Mouse (Mus musculus): ENCODE measurements around the gene Fgf10.

The Fgf10 gene

DNA sequence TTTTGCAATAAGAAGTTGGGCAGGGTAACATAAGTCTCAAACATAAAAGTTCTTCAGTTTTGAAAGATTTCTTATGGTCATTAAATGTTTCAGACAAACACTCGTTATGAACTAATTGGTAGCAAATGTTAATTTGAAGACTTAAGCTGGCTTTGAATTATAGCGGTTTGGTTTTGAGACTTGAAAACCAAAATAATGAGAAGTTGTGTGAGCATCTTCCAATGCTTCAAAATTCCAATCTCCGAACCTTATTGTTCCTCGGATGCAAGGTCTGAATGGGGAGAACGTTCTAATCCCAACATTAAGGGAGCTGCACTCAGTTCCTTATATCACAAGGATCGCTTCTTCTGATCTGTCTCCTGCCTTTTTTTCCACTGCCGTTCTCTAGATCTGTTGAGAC is at the start of gene Fgf10:
Fgf10 (plus strand) TSS at position 301 of the 400 bp plus-strand sequence.
- no peak for DNase-seq

DNA sequence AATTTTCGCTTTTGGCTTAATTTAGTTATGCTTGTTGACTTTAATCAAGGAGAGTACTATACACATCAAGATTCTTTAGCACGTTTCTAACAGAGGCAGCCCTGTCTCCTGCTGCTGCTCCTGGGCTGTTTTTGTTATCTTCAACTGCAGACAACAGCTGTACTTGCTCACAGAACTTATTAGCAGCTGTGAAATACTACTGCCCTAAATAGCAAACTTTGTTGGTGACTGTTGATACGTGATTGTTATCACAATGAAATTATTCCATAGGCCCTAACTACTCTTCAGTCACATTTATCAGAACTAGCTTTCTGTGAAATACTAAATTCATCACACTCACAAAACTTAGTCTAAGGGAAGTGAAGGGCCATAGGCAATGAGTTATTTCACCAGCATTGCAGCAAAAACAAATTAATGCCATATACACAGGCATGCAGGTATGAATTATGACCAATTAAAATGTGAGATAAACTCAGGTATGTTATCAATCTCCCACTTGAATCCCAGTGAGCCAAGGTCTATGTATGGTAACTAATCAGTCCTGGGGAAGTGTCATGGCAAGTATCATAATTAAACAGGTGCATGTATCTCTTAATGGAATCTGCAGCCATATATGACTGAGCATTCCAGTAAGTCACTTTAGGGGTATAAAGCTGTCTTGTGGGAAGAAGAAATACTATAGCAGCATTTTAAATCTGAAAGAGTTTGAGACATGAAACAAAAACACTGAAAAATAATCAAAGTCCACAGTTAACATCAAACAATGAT is 39.7 kb upstream of the Fgf10 start:
- no peak for DNase-seq

DNA sequence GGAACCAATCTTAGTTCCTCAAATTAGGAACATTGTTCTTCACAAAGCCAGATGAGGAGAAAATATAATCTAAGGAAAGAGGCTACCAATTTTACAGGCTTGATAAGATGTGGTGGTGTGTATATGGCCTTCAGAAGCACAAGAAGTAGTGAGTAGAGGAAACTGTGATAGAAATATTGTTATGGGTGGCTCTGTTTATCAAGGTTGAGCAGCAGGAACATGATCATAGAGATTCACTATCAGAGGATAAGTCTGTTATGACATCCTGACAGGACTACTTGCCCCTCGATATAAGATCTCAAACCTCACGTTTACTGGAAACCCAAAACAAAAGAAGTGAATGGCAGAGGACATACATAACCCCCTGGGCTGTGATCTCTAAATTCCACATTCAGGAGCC is 38.1 kb upstream of the Fgf10 start:
- DNase-seq = no peak

DNA sequence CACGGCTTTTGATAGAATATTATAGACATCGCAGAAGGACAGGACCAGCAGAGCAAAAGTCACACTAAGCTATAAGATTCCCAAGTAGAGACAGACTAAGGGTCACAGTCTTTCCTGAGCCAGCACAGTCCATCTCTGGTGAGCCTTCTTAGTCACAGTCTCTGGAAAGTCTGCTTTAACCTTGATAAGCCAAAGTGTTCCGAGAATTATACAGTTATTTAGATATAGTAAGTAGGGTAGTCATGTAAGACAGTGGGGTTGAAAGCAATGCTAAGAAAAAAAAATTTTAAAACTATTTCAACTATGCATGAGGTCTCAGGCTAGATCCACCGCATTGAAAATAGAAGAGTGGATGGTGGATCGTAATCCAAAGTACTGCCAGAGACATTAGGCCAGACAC is 33.5 kb upstream of the Fgf10 start:
- no peak for DNase-seq

DNA sequence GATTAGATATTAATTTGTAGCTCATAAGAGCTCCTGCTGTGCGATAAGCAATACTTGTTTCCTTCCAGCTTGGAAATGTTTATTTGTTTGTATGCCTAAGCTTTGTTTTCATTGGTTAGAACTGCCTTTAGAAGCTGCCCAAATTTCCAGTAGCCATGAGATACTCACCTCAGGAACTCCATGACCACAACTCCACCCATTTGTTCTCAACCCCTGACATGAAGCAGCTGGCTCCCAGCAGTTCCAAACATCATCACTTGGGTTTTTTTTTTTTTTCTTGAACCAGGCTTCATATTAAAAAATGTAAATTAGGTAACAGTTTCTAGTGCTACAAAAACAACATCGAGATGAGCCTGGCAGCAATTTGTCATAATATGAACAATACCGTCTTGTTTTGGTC is 27.0 kb upstream of the Fgf10 start:
- no peak for DNase-seq

DNA sequence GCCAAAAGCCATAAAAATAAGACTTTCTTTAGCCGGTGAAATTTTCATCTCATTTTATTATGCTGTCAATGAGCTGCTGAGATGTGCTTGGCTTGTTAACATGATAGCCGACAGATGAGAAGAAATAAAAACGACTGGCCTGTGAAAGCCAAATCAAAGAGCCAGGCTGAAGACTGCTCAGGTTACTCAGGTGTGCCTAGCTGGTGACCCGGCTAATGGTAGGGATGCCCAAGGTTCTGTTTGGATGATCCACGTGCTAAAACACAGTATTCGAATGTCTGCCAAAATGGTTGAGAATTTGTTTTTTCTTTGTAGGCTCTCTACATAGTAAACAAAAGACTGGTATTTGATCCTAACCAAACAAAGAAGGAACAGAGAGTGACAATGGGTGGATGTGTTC is 26.5 kb upstream of the Fgf10 start:
- DNase-seq = no peak

DNA sequence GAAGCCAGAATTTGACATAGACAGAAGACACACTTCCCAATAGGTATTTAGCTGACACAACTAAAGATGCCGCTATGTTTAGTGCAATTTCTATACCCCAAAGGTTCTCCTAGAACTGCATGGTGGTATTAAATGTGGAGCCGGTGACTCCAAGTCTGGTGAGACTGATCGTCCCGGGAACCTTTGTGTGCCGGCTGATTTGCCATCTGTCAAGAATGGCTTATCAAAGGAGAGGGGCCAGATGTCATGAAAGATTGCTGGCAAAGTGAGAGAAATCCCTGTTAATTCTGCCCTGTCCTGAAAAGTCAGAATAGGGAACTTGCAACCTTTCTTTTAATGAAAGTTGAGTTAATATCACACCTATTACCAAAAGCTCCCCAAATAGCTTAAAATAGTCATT is 12.6 kb upstream of the Fgf10 start:
- DNase-seq = no peak

DNA sequence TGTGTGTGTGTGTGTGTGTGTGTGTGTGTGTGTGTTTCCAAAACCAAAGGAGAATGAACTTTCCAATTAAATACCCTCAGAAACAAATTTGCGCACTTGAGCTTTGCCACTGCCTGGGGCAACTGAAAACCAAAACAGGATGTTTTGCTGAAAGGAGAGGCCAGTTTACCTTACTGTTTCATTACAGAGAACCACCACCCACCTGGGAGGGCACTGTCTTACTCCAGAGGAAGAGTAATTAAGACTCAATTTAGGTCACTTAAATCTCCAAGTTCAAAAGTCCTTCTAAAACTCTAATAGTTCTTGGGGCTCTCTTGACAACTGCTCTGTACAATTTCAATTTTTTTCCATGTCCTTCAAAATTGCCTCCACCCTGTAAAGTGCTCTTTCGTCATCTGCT is 11.6 kb upstream of the Fgf10 start:
- peak; percentile 15 for DNase-seq

DNA sequence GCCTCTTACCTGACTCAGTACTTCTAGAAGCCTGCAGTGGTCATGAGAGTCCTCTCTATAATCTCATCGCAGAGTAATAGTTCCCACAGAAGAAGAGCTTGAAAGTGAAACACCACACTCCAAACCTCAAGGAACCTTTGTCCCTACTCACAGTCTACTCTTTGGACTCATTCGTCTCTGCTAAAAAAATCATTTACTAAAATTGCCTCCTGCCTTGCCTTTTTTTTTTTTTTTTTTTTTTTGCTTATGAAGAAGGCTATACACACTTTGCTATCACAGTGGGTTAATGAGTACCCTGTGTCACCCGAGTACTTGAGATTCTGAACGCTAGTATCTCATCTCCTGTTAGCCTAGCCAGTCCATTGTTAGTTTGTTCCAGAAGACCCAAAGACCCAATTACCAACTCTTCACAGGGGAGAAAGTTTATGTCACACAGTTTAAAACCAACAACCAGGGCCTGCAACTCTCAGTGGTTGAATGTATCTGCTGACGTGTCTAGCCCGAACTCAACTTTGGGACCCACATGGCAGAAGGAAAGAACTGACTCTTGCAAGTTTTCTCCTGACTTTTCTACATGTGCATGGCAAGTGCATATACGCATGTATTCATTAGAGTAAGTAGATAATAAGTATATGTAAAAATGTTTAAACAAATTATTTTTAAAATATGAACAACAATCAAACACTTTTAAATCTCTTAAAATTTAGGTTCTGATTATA is 10.8 kb upstream of the Fgf10 start:
- DNase-seq = peak; percentile 37

DNA sequence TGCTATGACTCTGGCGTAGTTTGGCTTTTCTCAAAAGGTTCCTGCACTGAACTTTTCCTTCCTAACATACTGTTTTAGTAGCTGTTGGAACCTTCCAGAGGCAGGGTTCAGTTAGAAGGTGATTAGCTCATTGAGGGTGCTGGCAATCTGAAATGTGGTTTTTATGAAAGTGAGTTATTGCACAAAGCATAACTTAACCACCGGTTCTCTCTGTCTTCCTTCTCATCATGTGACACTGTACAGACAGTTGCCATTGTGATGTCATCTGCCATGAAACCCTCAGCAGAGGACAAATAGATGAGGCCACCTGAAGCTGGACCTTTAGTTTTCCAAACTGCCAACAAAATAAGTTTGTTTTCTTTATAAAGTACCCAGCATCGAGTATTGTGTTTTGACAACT is 7.9 kb upstream of the Fgf10 start:
- DNase-seq = no peak

DNA sequence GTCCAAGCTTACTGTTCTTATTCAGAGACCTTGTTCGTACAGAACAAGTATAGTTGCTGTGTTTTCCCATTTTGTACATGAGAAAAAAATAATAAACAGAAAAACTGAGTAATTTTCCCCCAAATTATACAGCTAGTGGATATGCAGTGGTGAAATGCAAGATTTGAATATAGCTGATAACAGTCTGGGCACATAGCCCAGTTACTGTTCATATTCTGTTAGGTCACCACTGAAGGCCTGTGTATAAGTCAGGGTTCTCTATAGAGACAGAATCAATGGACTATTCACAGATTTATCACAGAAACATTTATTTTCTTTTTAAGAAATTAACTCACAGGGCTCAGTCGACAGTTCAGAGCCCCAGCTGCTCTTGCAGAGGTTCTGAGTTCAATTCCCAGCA is 4.7 kb upstream of the Fgf10 start:
- DNase-seq = no peak

DNA sequence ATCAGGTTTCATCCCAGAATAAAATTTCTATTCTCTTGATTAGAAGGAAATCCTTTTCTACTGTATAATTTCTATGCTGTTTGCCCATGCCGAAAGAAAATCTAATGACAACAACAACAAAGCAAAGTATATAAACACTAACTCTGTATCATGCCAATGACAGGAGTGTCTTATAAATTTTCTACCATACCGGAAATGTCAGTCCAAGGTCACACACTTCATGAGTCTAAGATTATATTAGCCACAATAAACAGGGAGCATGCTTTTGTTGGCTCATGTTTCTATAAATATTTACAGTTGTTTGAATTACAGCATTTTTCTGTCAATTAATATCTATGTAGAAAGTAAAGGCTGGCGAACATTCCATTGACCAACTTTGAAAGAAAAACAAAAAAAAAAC is 9.6 kb downstream of the Fgf10 start:
- DNase-seq = no peak

DNA sequence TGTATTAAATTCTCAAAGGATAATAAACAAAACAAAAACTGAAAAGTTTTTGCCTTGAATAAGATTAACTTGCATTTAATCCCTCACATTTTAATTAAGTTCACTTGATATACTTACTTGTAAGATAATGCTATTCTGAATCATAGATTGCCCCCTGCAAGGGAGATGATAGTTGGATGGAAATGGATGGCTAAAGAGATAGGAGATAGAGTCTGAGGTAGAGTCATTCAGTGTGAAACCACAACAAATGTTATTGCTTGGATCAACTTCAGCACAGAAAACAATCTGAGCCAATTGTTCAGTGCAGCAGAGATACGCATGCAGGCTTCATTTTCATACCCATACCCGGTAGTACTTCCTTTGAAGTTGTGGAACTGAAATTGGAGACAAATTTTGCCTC is 23.5 kb downstream of the Fgf10 start:
- no peak for DNase-seq

DNA sequence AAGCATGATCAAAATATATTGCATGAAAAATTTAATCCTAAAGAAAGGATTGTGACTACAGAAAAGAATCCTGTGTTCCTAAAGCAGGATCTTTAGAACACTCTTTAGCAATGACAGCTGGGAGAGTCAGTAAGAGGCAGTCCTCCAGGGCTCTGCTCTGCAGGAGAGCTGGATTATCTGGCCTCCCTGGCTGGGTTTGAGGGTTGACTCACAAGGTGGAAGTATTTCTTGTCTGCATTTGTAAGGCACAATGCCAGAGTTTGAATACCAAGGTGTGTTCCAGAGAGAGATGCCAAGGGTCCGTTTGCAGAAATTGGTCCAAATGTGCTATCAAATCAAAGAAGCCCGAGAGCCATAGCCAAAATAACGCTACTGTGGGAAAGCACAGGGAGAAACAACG is 25.5 kb downstream of the Fgf10 start:
- no peak for DNase-seq

DNA sequence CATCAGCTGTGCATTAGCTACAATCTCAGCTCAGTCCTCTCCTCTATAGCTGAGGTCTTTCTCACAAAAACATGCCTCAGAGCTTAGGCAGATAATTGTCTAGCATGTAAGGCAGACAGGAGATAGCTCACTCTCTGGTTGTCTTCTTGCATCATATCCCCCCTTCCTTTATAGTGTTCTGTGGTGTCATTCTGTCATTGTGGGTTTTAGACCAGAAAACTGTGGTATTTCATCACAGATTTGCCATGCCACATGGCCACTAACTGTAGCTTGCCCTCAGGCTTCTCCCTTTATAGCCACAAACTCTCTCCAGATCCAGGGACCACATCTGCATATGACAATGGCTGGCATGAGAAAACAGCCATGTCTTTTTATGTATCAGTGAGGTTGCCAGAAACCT is 34.1 kb downstream of the Fgf10 start:
- no peak for DNase-seq

DNA sequence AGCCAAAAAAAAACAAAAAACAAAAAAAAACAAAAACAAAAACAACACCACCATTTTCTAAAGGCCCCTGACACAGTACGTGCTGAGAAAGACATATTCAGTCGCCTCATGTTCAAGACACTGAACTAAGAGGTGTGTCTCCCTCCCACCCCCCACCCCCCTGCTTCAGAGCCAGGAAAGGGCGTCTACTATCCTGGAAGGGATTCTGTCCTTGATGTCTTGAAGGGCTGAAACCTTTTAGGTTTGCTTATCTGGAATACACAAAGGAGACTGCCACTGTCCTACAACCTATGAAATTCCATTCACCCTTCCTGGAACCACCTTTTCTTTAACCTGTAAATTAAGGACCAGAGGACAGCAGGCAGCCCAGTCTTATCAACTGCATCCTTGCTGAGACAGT is 36.1 kb downstream of the Fgf10 start:
- DNase-seq = no peak

DNA sequence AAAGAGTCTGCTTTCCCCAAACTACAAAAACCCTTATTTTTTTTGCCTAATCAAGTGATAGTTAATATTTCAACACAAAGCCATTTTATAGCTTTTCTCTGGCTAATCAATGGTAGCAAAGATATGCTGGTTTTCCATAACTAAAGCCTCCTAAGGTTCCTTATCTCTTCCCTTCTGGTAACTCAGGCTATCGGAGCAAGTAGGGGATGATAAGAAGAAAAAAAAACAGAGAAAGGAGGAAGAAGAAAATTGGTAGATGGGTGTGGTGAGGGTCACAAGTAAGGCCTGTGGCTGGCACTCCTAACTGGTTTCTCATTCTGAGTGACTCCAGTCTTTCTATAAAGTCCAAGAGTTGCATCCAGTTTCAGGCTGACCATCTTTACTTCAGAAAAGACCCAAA is 40.3 kb downstream of the Fgf10 start:
- DNase-seq = no peak

DNA sequence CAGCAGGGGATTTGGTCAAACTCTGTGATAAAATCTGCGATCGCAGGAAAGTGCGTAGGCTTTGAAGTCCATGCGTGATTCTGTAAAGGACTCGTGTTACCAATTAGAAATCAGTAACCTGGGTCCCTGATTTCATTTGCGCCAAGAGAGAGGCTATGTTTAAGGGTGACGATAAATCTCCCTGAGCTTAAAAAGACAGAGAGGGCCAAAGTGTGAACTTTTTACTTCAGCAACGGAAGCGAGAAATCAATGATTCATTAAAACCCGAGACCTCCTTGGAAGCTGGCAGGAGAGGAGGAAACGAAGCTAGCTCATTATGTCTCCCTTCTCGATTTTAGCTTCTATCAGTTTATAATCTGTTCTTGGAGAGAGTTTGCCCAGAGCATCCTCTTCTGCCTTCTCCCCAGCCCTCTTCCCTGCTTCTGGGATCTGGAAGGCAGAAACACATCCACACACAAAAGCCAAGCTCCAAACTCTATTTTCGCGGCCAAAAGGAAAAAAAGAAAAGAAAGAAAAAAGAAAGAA is 44.1 kb downstream of the Fgf10 start:
- DNase-seq = no peak

DNA sequence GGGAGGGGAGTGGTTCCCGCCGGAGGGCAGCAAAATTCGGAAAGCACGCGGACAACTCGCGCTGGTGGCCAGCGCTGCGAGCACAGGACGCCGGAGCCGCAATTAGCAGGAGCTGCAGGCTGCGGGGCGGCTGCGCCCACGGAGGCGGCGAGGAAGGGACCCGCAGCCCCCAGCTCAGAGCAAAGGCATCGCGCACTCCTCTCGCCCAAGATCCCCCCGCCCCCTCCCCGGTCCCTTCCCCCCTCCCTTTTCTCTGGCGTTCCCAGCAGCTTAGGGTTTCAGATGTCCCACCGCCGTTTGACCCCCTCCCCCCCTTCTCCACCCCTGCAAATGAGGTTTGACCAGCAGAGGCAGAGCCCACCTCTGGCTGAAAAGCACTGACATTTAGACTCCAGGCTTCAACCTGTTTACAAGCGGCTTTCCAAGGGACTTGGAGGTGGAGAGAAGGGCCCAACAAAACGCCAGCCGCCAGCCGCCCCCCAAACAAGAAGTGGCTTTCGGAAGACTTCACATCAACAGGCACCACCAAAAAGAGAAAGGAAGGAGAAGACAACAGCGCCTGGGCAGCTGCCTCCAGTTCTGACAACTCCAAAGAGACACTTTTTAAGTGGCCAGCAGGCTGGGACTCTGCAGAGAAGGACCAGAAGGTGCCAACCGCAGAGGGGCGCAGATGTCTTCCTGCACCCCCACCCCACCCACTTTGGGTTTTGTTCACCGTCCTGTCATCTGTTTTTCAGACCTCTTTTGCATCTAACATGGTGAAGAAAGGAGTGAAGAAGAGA is 44.9 kb downstream of the Fgf10 start:
- DNase-seq = peak; percentile 6

DNA sequence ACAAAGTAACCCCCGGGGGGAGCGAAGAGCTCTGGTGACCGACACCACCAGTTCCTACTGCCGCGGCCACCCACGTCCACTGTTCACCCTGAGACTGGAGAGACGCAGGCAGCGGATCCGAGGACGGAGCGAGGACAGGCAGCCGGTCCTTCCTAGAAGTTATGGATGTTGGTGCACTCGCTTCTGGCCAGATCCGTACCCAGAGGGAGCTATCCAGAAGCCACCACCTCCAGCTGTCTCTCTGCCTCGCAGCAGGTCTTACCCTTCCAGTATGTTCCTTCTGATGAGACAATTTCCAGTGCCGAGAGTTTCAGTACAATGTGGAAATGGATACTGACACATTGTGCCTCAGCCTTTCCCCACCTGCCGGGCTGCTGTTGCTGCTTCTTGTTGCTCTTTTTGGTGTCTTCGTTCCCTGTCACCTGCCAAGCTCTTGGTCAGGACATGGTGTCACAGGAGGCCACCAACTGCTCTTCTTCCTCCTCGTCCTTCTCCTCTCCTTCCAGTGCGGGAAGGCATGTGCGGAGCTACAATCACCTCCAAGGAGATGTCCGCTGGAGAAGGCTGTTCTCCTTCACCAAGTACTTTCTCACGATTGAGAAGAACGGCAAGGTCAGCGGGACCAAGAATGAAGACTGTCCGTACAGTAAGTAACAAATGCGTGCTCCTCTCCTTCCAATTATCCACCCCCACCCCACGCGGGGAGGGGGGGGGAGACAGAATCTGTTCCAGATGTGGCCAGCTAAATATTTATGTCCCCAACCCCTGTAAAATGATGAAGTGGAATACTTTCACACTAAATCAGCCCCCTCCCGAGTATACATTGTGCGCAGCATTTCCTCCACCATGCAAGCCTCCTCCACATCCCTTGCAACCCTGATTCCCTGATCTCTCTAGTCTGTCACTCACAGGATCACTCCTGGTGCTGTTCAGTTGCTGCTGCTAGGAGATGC is 45.8 kb downstream of the Fgf10 start:
- peak; percentile 20 for DNase-seq

DNA sequence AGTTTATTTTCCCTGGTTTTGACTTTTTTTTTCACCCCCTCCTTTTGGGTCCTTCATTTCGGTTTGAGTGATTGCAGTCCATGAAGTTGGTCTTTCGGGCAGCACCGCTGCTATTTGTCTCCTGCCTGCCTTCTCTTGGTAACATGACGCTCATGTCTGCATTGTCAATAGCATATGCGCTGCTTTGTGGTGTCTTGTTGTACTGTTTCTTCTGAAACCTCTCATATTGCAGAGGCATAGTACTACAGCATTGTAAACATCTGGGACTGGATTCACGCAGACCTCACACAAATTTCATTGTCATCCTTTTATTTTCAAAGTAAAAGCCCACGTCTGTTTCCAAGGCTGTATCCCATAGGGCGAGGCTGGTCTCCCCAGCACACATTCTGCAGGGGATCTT is 46.7 kb downstream of the Fgf10 start:
- DNase-seq = no peak

DNA sequence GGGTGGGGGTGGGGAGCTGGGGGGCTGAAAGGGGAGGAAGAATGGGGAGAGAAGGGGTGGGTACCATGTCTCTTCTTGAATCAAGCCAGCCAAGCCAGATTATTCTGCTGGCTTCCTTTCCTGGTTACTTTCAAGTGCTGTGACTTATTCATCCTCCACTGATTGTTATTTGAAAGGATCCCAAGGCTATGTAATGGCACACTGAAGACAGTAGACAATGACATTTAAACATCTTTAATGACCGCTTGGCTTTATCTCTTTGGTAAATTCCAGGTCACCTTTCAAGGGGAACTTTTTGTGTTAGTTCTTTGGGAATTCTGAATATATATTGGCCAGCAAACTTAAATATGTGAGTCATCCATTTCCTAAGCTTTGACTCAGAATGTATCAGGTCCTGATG is 47.1 kb downstream of the Fgf10 start:
- no peak for DNase-seq

DNA sequence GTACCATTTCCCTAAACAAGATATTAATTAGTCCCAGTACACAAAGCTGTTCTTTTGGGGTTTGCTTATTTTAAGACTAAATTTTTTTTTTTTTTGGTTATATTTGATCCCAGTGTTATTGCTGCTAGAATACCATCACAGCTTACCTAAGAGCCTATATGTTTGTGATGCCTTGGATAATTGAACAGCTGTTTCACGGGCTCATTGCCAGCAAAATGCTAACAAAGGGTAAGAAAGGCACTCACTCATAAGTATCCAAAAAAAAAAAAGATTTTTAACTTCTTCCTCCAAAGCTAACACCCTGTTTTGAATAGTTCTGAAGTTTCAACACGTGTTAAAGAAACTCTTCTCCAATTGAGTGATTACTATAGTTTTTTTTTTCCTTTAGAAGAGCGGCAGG is 48.8 kb downstream of the Fgf10 start:
- no peak for DNase-seq
